Comparison of ENCODE assay signal across 8 mouse cellular contexts in genomic region chr11:32542687-32543411, GRCm38 (mm10). TPM values are rescaled to one million over a fixed set of nuclear protein-coding genes. Genes with fewer than 3 reads are reported as not detected.
DNase-seq lines count a peak whose midpoint lies in the region; ATAC-seq lines count a peak whose summit lies in the region.

No protein-coding gene starts in this region.

- peak overlapping the region; percentile 77 for H3K9ac ChIP-seq in liver, embryonic 12.5 days

- H3K4me1 ChIP-seq in liver, embryonic 12.5 days = peaks cover 80% of the 10 kb centered on the region

- DNase-seq in cerebellum, adult 9-11 months = peak; percentile 20
- DNase-seq in cerebellum, adult 9-10 months = no peak
- peak; percentile 56 to 58 for DNase-seq in spleen, postnatal 14 days (ENCODE audit: low spot score in 2 of 2)
- DNase-seq in frontal cortex, postnatal 10 days (ENCODE audit: low spot score in 2 of 2) = no peak
- DNase-seq in frontal cortex, postnatal 14 days (ENCODE audit: low spot score in 2 of 2) = no peak
- DNase-seq in layer of hippocampus, adult 8-10 months (ENCODE audit: low spot score in 2 of 2) = no peak

- peak; percentile 87 for ATAC-seq in activated CD4-positive, CD25-positive, alpha-beta regulatory T cell, adult 4 months
- ATAC-seq in liver, embryonic 12.5 days = peak; percentile 98

- peak overlapping the region; percentile 87 for H3K4me2 ChIP-seq in liver, embryonic 12.5 days

- H3K36me3 ChIP-seq in liver, embryonic 12.5 days = peaks cover 16% of the 10 kb centered on the region

- 8% methylated on average over 3 of the region's 3 CpGs for WGBS in liver, embryonic 12.5 days (ENCODE audit: insufficient replicate concordance)

- H3K9me3 ChIP-seq in liver, embryonic 12.5 days (replicated peaks) = no peaks in the 10 kb centered on the region

- H3K27me3 ChIP-seq in liver, embryonic 12.5 days (replicated peaks) = no peaks in the 10 kb centered on the region

- peak overlapping the region; percentile 52 for H3K4me3 ChIP-seq in liver, embryonic 12.5 days

- peak overlapping the region; percentile 98 for H3K27ac ChIP-seq in liver, embryonic 12.5 days

RNA-seq across cellular contexts. Expression of gene Stk10, which starts 9.7 kb away (rescaled TPM):
- polyA plus RNA-seq in activated CD4-positive, CD25-positive, alpha-beta regulatory T cell, adult 4 months (2017; shearing (Covaris generic)) = 100 to 1,000 TPM in 1 of 2 experiments, 10 to 100 TPM in 1; 66.9 to 116 TPM
- polyA plus RNA-seq in liver, embryonic 12.5 days (2016; fragmentation: Nextera tagmentation; extraction: Ambion mirVana) = 5.7 and 6.0 TPM in 2 replicates
- 10 to 100 TPM in 2 of 4 experiments, 1 to 10 TPM in 2; 9.3 to 15.3 (median 12.2) TPM for total RNA-seq in layer of hippocampus, adult 8-10 months (2022)

RNA-seq across cellular contexts. Expression of gene Efcab9, which starts 11.0 kb away (rescaled TPM):
- 1 to 10 TPM; 1.1 to 1.2 TPM for polyA plus RNA-seq in activated CD4-positive, CD25-positive, alpha-beta regulatory T cell, adult 4 months (2017; shearing (Covaris generic))
- polyA plus RNA-seq in liver, embryonic 12.5 days (2016; fragmentation: Nextera tagmentation; extraction: Ambion mirVana) = 0.28 and 0.56 TPM in 2 replicates
- 1 to 10 TPM in 3 of 4 experiments, under 1 TPM in 1; 0.54 to 2.2 (median 1.5) TPM for total RNA-seq in layer of hippocampus, adult 8-10 months (2022)

Comparison
In these comparisons a context has a peak if more than half of its experiments do, and no peak if none do; other contexts are left out.
1. DNase-seq: peak in cerebellum, adult 9-11 months (single experiment) and spleen, postnatal 14 days (2 of 2); none in cerebellum, adult 9-10 months (single experiment), frontal cortex, postnatal 10 days (0 of 2), frontal cortex, postnatal 14 days (0 of 2) and layer of hippocampus, adult 8-10 months (0 of 2).